Mouse (Mus musculus): ENCODE measurements around the gene Alkbh3. TPM values are rescaled to one million over a fixed set of nuclear protein-coding genes. Genes with fewer than 3 reads are reported as not detected.

The Alkbh3 gene
- polyA plus RNA-seq, 1 experiment from 2014 or later, result 70.1 TPM

DNA sequence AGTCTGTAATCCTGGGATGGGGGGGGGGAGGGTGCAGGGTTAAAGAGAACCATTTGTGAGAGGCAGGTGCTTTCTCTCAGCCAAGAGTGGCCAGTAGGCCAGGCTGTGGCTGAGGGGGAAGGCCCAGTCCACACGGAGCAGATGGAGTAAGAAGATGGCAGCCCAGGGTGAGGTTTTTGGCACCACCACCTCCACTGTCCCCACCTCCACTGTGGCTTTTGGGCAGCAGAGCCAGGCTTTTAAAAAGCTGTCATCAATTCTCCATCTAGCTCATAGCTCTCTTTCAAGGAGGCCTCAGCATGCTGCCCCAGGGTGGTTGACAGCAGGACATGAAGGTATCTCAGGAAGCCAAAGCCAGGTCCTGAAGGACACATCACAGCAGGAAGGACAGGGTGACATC is 46.8 kb downstream of the Alkbh3 start:
- H3K27ac ChIP-seq (ENCODE audit: low read length), result no peak overlapping the region
- no peak overlapping the region for H3K4me2 ChIP-seq (replicated peaks; ENCODE audit: low read depth, low read length)
- no peaks in the 10 kb centered on the region for H3K27me3 ChIP-seq (ENCODE audit: control insufficient read depth, insufficient read depth, low read length)
- ATAC-seq (ENCODE audit: insufficient number of reproducible peaks, insufficient read depth, low FRiP score, low read depth), result no peak
- no peaks in the 10 kb centered on the region for H3K36me3 ChIP-seq (ENCODE audit: control insufficient read depth, insufficient read depth, low read length)
- H3K9me3 ChIP-seq (ENCODE audit: control insufficient read depth, low read depth, low read length), result no peaks in the 10 kb centered on the region
- H3K4me3 ChIP-seq (ENCODE audit: low read depth, low read length), result no peak overlapping the region
- H3K9ac ChIP-seq (replicated peaks; ENCODE audit: low read depth, low read length), result no peak overlapping the region
- WGBS, result 55% methylated on average over 1 of the region's 1 CpGs
- no peaks in the 10 kb centered on the region for H3K4me1 ChIP-seq (ENCODE audit: control insufficient read depth, insufficient read depth, low read length)

DNA sequence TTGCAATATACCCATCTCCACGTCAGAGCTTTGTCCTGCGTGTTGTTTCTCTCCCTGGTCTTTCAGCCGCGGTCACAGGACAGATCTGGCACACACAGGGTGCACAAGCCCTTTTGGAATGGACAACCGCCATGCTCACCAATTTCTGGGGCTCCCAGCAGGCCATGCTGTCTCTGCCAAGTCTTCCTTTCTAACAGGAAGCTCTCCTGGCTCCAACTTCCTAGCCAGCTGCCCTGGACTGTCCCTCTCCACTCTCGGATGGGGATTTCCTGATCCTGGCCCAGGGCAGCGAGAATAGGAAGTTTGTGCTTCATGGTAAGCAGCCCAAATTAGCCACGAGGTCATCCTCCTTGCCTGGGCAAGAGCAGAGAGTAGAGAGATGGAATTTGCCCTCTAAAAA is 48.9 kb downstream of the Alkbh3 start:
- WGBS, result 69% methylated on average over 8 of the region's 8 CpGs
- H3K9ac ChIP-seq (replicated peaks; ENCODE audit: low read depth, low read length), result no peak overlapping the region
- H3K36me3 ChIP-seq (ENCODE audit: control insufficient read depth, insufficient read depth, low read length), result no peaks in the 10 kb centered on the region
- H3K4me1 ChIP-seq (ENCODE audit: control insufficient read depth, insufficient read depth, low read length), result no peaks in the 10 kb centered on the region
- no peaks in the 10 kb centered on the region for H3K27me3 ChIP-seq (ENCODE audit: control insufficient read depth, insufficient read depth, low read length)
- ATAC-seq (ENCODE audit: insufficient number of reproducible peaks, insufficient read depth, low FRiP score, low read depth), result no peak
- no peak overlapping the region for H3K27ac ChIP-seq (ENCODE audit: low read length)
- H3K4me3 ChIP-seq (ENCODE audit: low read depth, low read length), result no peak overlapping the region
- H3K4me2 ChIP-seq (replicated peaks; ENCODE audit: low read depth, low read length), result no peak overlapping the region
- no peaks in the 10 kb centered on the region for H3K9me3 ChIP-seq (ENCODE audit: control insufficient read depth, low read depth, low read length)

DNA sequence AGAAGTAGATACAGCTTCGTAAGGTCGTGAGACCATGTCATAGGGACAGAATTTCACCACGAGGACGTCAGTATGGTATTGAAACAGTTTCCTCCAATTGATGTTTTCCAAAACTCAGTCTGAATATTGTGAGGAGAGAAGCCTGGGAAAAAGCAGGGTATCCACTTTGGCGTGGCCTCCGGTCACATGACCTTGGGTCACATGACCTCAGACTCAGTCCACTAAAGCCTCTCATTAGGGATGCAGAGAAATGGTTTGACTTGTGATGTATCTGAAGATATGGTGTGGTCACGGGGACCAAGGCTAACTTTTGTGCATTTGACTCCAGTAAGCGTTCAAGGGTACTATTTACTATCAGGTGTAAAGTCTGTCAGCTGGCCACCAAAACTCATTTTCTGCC is 51.3 kb downstream of the Alkbh3 start:
- H3K9me3 ChIP-seq (ENCODE audit: control insufficient read depth, low read depth, low read length), result no peaks in the 10 kb centered on the region
- no peak overlapping the region for H3K9ac ChIP-seq (replicated peaks; ENCODE audit: low read depth, low read length)
- no peak overlapping the region for H3K4me2 ChIP-seq (replicated peaks; ENCODE audit: low read depth, low read length)
- no peaks in the 10 kb centered on the region for H3K36me3 ChIP-seq (ENCODE audit: control insufficient read depth, insufficient read depth, low read length)
- peaks cover 11% of the 10 kb centered on the region for H3K4me1 ChIP-seq (ENCODE audit: control insufficient read depth, insufficient read depth, low read length)
- no peak for ATAC-seq (ENCODE audit: insufficient number of reproducible peaks, insufficient read depth, low FRiP score, low read depth)
- WGBS, result 67% methylated on average over 8 of the region's 8 CpGs
- no peak overlapping the region for H3K27ac ChIP-seq (ENCODE audit: low read length)
- no peak overlapping the region for H3K4me3 ChIP-seq (ENCODE audit: low read depth, low read length)
- no peaks in the 10 kb centered on the region for H3K27me3 ChIP-seq (ENCODE audit: control insufficient read depth, insufficient read depth, low read length)

GRCm38 (mm10) chr2:93958216-93958615 is 52.4 kb downstream of the Alkbh3 start:
- Histone ChIP-seq H3K9me3 (ENCODE audit: control insufficient read depth, low read depth, low read length) (no peaks in the 10 kb centered on the region), H3K4me1 (ENCODE audit: control insufficient read depth, insufficient read depth, low read length) (peaks cover 11% of the 10 kb centered on the region), H3K4me2 (replicated peaks; ENCODE audit: low read depth, low read length) (no peak overlapping the region), H3K9ac (replicated peaks; ENCODE audit: low read depth, low read length) (no peak overlapping the region), H3K27ac (ENCODE audit: low read length) (no peak overlapping the region), H3K36me3 (ENCODE audit: control insufficient read depth, insufficient read depth, low read length) (no peaks in the 10 kb centered on the region), H3K4me3 (ENCODE audit: low read depth, low read length) (no peak overlapping the region), H3K27me3 (ENCODE audit: control insufficient read depth, insufficient read depth, low read length) (0 out of 2 replicates have a peak, but pooled peaks cover 3% of the 10 kb centered on the region)
- 79% methylated on average over 3 of the region's 3 CpGs for WGBS
- ATAC-seq (ENCODE audit: insufficient number of reproducible peaks, insufficient read depth, low FRiP score, low read depth), result no peak

- H3K4me2 ChIP-seq (replicated peaks; ENCODE audit: low read depth, low read length), result no peak overlapping the region
- H3K4me1 ChIP-seq (ENCODE audit: control insufficient read depth, insufficient read depth, low read length), result peaks cover 11% of the 10 kb centered on the region
- H3K27me3 ChIP-seq (ENCODE audit: control insufficient read depth, insufficient read depth, low read length), result 0 out of 2 replicates have a peak, but pooled peaks cover 4% of the 10 kb centered on the region
- ATAC-seq (ENCODE audit: insufficient number of reproducible peaks, insufficient read depth, low FRiP score, low read depth), result no peak
- WGBS, result 56% methylated on average over 8 of the region's 8 CpGs
- no peaks in the 10 kb centered on the region for H3K36me3 ChIP-seq (ENCODE audit: control insufficient read depth, insufficient read depth, low read length)
- no peak overlapping the region for H3K4me3 ChIP-seq (ENCODE audit: low read depth, low read length)
- H3K9me3 ChIP-seq (ENCODE audit: control insufficient read depth, low read depth, low read length), result no peaks in the 10 kb centered on the region
- H3K9ac ChIP-seq (replicated peaks; ENCODE audit: low read depth, low read length), result no peak overlapping the region
- H3K27ac ChIP-seq (ENCODE audit: low read length), result no peak overlapping the region
Measured at GRCm38 (mm10) chr2:93957785-93958175, 52.8 kb downstream of the Alkbh3 start.

GRCm38 (mm10) chr2:93956908-93957784 is 53.5 kb downstream of the Alkbh3 start, which contains the start of gene Gm13889:
Gene Gm13889 (minus strand): TSS chr2:93957201.
- H3K27me3 ChIP-seq (ENCODE audit: control insufficient read depth, insufficient read depth, low read length), result 0 out of 2 replicates have a peak, but pooled peaks cover 5% of the 10 kb centered on the region
- 5% methylated on average over 59 of the region's 62 CpGs for WGBS

DNA sequence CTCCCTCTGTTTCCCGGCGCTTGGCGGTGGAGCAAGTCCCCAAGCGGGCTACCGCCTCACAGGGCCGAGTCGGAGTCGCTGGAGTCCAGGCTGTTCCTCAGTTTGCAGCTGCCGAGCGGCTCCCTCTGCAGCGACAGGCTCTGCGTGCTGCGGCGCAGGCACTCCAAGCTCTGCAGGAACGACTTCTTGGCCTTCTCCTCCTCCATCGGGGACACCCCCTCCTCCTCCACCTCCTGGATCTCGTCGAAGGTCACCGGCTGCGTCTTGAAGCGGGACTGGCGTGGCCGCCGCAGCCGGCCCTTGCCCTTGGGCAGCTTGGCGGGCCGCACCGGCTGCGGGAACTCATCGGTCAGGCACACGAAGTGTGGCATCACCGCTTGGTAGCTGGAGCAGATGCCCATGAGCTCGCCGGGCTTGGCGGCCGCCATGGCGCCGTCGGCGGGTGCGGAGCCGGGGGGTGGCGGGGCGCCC is 54.2 kb downstream of the Alkbh3 start:
- Histone ChIP-seq H3K9ac (replicated peaks; ENCODE audit: low read depth, low read length) (peak overlapping the region; percentile 57), H3K27me3 (ENCODE audit: control insufficient read depth, insufficient read depth, low read length) (0 out of 2 replicates have a peak, but pooled peaks cover 5% of the 10 kb centered on the region), H3K36me3 (ENCODE audit: control insufficient read depth, insufficient read depth, low read length) (no peaks in the 10 kb centered on the region), H3K27ac (ENCODE audit: low read length) (peak overlapping the region; percentile 72), H3K4me3 (ENCODE audit: low read depth, low read length) (peak overlapping the region; percentile 69), H3K4me2 (replicated peaks; ENCODE audit: low read depth, low read length) (peak overlapping the region; percentile 95), H3K4me1 (ENCODE audit: control insufficient read depth, insufficient read depth, low read length) (peaks cover 11% of the 10 kb centered on the region), H3K9me3 (ENCODE audit: control insufficient read depth, low read depth, low read length) (no peaks in the 10 kb centered on the region)
- ATAC-seq (ENCODE audit: insufficient number of reproducible peaks, insufficient read depth, low FRiP score, low read depth), result peak; percentile 57; the same call in 1 of the 2 replicates
- WGBS, result under 1% methylated on average over 44 of the region's 44 CpGs

More at GRCm38 (mm10) chr2:93956908-93957784, 53.5 kb downstream of the Alkbh3 start, which contains the start of gene Gm13889:
- ATAC-seq (ENCODE audit: insufficient number of reproducible peaks, insufficient read depth, low FRiP score, low read depth), result peak; percentile 63
- Histone ChIP-seq H3K9ac (replicated peaks; ENCODE audit: low read depth, low read length) (peak within 1 kb of the TSS; percentile 57), H3K9me3 (ENCODE audit: control insufficient read depth, low read depth, low read length) (no peaks in the 10 kb centered on the region), H3K4me1 (ENCODE audit: control insufficient read depth, insufficient read depth, low read length) (peaks cover 11% of the 10 kb centered on the region), H3K4me3 (ENCODE audit: low read depth, low read length) (peak within 1 kb of the TSS; percentile 69), H3K36me3 (ENCODE audit: control insufficient read depth, insufficient read depth, low read length) (no peaks in the 10 kb centered on the region), H3K27ac (ENCODE audit: low read length) (peak within 1 kb of the TSS; percentile 72), H3K4me2 (replicated peaks; ENCODE audit: low read depth, low read length) (peak within 1 kb of the TSS; percentile 95)

GRCm38 (mm10) chr2:93955886-93956285 is 54.7 kb downstream of the Alkbh3 start:
- Histone ChIP-seq H3K4me3 (ENCODE audit: low read depth, low read length) (peak overlapping the region; percentile 69), H3K9me3 (ENCODE audit: control insufficient read depth, low read depth, low read length) (no peaks in the 10 kb centered on the region), H3K36me3 (ENCODE audit: control insufficient read depth, insufficient read depth, low read length) (no peaks in the 10 kb centered on the region), H3K27me3 (ENCODE audit: control insufficient read depth, insufficient read depth, low read length) (0 out of 2 replicates have a peak, but pooled peaks cover 5% of the 10 kb centered on the region), H3K9ac (replicated peaks; ENCODE audit: low read depth, low read length) (peak overlapping the region; percentile 57), H3K4me1 (ENCODE audit: control insufficient read depth, insufficient read depth, low read length) (peaks cover 11% of the 10 kb centered on the region), H3K4me2 (replicated peaks; ENCODE audit: low read depth, low read length) (peak overlapping the region; percentile 95), H3K27ac (ENCODE audit: low read length) (peak overlapping the region; percentile 72; the same call in 1 of the 2 replicates)
- ATAC-seq (ENCODE audit: insufficient number of reproducible peaks, insufficient read depth, low FRiP score, low read depth), result no peak
- under 1% methylated on average over 31 of the region's 31 CpGs for WGBS
